Mouse (Mus musculus) sigmoid colon, adult 10 weeks (tissue): Measurements from ENCODE around the gene Dcakd. TPM values are rescaled to one million over a fixed set of nuclear protein-coding genes. Genes with fewer than 3 reads are reported as not detected.

Experiments
- polyA plus RNA-seq: library from polyadenylated mRNA; stranded (reverse); fragments of 350-450 nt; fragmentation: Illumina TruSeq; extraction: RNeasy Lipid Tissue Mini Kit (QIAGEN cat#74804); gene quantifications from one replicate; pipeline ENCODE4 v1.2.3, GENCODE M21; 2014; ENCODE audit warnings: low read depth, low replicate concordance

Gene Dcakd
- polyA plus RNA-seq, result 5.0 TPM

DNA sequence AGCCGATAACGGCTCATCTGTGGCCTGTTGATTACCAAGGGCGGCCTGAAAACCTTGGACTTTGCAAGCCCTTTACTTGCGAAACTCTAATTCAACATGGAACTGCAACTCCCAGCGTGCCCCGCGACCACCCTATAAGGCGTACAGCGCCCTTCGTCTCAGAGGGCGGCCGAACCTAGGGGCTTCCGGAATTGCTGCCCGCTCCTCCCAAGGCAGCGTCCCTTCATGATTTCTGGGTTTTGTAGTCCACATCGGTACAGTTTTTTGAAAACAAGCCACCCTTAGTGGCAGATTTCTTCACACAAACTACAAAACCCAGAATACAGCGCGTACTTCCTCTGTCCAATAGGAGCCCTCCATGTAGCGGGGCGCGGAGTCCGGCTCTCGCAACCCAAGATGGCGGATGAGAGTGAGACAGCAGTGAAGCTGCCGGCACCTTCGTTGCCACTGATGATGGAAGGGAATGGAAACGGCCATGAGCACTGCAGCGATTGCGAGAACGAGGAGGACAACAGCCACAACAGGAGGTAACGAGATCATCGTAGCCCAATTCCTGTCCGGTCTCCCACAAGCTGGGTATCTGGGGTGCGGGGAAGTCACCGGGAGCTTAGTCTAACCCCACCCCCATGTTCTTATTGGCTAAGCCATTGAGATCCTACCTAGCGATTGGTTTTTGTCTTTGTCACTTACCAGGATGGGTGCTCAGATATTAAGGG is at the start of gene Dcakd, which contains the start of gene Nmt1:
Gene Dcakd (minus strand): TSS at position 158 of the 716 bp plus-strand sequence.
Gene Nmt1 (plus strand): TSS at position 15 of the 716 bp plus-strand sequence.

DNA sequence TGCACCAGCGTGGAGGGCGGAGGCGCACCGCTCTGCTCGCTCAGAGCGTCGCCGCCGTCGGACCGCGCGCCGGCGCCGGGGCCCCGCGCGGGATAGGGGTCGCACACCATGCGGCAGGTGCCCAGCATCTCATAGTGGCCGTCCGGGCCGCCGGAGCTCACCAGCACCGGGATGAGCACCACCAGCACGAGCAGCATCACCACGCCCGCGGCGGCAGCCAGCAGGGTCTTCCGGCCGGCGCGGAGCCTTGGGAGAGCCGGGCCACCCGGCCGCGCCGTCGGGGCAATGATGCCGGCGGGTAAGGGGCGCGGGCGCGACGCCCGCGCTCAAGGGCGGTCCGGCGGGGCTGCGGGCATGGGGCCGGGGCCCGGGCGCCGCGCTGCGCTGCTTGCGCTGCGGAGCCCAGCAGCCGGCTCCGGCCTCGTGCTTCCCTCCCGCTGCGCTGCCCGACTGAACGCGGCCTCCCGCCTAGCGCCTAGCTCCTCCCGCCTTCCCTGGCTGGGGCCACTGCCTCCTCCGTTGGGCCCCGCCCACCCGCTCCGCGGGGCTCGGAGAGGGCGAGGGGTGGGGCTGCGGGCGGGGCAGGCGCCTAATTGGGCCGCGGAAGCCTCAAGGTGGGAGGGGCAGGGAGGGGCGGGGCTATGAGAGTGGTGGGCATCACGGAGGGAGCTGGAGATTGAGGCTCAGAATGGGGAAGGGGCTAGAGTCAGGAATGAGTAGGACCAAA is 81.7 kb downstream of the Dcakd start, which contains the start of gene C1ql1:
Gene C1ql1 (minus strand): TSS at position 424 of the 727 bp plus-strand sequence.

Other genes with a start within 250 kb of the Dcakd start
- 10.1 TPM for gene Gjc1, start 208.6 kb downstream of the Dcakd start, polyA plus RNA-seq
- gene Higd1b, start 192.5 kb downstream of the Dcakd start, polyA plus RNA-seq, result not detected
- 29.3 TPM for gene Eftud2, start 147.3 kb downstream of the Dcakd start, polyA plus RNA-seq
- gene Ccdc103, start 147.1 kb downstream of the Dcakd start, polyA plus RNA-seq, result not detected
- not detected for gene Fam187a, start 143.2 kb downstream of the Dcakd start, polyA plus RNA-seq
- gene Gfap, start 127.4 kb downstream of the Dcakd start, polyA plus RNA-seq, result 0.73 TPM
- 0.41 TPM for gene Kif18b, start 103.2 kb downstream of the Dcakd start, polyA plus RNA-seq
- not detected for gene C1ql1, start 81.6 kb downstream of the Dcakd start, polyA plus RNA-seq
- gene Nmt1, start 143 bp downstream of the Dcakd start, polyA plus RNA-seq, result 9.1 TPM
- not detected for gene Plcd3, start 73.3 kb upstream of the Dcakd start, polyA plus RNA-seq
- 2.9 TPM for gene Acbd4, start 73.3 kb upstream of the Dcakd start, polyA plus RNA-seq
- gene Hexim1, start 87.9 kb upstream of the Dcakd start, polyA plus RNA-seq, result 38.3 TPM
- 0.38 TPM for gene Hexim2, start 104.1 kb upstream of the Dcakd start, polyA plus RNA-seq
- gene Fmnl1, start 142.8 kb upstream of the Dcakd start, polyA plus RNA-seq, result 0.41 TPM
- not detected for gene 1700023F06Rik, start 180.2 kb upstream of the Dcakd start, polyA plus RNA-seq
- not detected for gene Spata32, start 190.1 kb upstream of the Dcakd start, polyA plus RNA-seq
- gene Map3k14, start 239.1 kb upstream of the Dcakd start, polyA plus RNA-seq, result 0.13 TPM